Mouse (Mus musculus) CD4-positive, CD25-positive, alpha-beta regulatory T cell, adult 2 months (primary cell): ENCODE measurements around the gene Wdr47.
A peak's percentile ranks its signal among the peaks of the same experiment; 100 is the strongest.
"Not testable (repeated sequence)": the region's sequence is repeated elsewhere in the genome, so short reads cannot be mapped to it uniquely, and the experiment has no call there.

Source experiments
- DNase-seq: peaks from one replicate; pipeline ENCODE4 v3.0.0-alpha.2; 2012; ENCODE audit warnings: low read depth, low spot score

Gene Wdr47

DNA sequence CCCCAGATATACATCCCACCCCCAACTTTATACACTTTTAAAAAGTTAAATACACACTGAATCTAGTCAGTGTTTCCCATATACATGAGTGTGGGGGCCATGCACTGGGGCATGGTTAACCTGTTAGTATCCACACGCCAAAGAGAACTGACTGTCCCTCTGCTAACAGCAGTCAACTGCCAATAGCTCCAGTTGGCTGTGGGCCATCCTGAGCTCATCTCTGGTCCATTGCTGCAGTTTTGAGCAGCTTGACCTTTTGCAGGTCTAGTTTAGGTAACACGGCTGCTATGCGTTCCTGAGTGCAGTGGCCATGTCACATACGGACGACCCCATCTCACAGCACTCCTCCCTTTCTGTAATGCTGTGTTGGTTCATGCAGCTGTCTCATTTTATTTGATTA lies 43.7 kb downstream of the Wdr47 start:
- DNase-seq: no peak

DNA sequence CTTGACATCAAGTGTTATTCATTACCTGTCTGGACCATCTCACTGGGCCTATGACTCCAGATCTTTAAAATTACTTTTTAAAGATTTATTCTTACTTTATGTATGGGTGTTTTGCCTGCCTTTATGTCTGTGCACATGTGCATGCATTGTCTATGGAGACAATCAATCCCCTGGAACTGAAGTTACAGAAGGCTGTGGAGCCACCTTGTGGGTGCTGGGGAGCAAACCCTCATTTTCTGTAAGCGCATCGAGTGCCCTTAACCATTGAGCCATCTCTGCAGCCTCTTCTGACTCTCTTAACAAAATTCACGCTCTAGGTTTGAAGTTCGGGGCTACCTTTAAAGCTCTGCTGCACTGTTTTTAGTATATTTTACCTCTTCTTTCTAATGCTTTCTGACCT lies 48.3 kb downstream of the Wdr47 start:
- peak; percentile 30 for DNase-seq

GRCm38 (mm10) chr3:108640998-108641397 lies 49.9 kb downstream of the Wdr47 start:
- no peak for DNase-seq

DNA sequence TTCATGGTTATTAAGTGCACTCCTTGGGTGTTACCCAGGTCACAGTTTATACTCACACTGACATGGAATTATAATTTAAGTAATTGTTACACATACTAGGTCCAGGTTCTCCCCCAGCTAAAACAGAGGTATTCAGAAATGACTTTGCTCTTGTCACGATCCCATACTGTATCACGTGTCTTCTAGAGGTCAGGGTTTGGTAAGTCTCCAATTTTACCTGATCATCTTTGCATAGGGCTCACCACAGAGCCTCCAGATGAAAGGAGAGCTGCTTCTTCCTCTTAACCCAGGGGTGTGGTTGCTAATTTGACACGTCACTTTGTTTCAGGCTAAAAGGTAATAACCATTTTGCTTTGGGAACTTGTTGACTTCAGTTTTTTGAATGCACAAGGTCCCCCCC lies 53.8 kb downstream of the Wdr47 start:
- DNase-seq: no peak

- DNase-seq: no peak
Measured at GRCm38 (mm10) chr3:108646036-108646435, 55.0 kb downstream of the Wdr47 start.

- not testable (repeated sequence) for DNase-seq
Measured at GRCm38 (mm10) chr3:108647681-108648080, 56.6 kb downstream of the Wdr47 start.

GRCm38 (mm10) chr3:108652866-108653642 lies 62.0 kb downstream of the Wdr47 start:
- peak; percentile 69 for DNase-seq

DNA sequence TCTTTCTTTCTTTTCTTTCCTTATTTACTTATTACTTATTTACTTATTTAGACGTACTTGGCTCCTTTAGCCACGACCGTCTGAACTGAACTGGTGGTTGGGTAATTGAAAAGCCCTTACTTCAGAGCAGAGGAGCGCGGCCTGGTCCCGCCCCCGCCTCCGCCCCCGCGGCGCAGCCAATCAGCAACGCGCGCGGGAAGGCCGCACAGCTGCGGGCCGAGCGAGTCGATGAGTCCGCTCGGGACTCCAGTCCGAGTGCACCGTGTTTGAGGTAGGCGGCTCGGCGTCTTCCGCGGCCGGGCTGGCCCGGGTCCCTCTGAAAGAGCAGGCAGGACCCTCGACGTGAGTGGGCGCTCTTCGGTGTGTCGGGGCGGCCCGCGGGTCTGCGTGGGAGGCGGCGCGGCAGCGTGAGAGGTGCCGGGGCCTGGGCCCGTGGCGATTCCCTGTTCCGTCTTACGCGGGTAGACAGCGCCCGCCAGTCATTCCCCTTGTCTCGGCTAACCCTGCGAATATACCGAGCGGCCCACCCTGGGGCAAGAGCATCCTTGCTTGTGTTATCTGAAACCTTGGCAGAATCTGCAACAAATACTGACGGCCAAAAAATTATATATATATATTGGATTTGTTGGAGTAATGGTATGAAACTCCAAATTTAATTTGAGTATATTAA lies 62.8 kb downstream of the Wdr47 start, which contains the start of gene Clcc1:
Clcc1 (plus strand) TSS at position 204 of the 670 bp plus-strand sequence.
- peak; percentile 97 for DNase-seq

GRCm38 (mm10) chr3:108654566-108654965 lies 63.5 kb downstream of the Wdr47 start:
- DNase-seq: peak; percentile 31

DNA sequence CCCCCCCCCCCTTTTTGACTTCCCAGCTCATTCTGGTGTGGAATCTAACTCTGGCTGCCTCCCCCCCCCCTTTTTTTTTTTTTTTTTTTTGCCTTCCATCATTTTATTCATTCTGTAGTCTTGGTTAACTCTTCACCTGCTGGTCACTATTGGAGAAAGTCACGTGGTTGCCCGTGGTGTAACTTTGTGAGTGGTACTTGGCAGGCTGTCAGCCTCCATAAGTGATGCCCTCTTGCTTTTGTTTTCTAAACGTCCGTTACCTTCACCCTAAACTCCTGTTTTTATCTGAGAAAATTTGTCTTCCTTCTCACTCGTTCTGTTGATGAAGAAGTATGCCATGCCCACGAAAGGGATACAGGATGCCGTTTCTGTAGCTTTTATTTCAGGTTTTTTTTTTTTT lies 64.4 kb downstream of the Wdr47 start:
- peak; percentile 7 for DNase-seq

DNA sequence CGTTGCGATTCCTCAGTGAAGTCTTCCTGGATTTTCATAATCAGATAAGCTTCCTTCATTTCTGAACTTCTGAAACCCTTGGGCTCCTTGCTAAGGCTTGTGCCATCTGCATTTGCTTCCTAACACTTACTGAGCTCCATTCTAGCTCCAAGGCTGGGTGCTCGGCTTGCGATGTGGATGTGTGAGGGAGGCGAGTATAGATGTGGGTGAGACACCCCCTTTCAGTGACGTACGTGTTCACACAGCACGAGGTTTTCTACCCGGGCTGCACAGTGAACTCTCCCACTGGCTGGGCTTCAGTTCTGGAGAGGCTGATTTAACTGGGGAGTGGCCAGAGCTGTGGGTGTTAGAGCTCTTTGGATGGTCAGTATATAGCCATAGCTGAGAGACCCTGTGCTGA lies 67.5 kb downstream of the Wdr47 start:
- DNase-seq: no peak

DNA sequence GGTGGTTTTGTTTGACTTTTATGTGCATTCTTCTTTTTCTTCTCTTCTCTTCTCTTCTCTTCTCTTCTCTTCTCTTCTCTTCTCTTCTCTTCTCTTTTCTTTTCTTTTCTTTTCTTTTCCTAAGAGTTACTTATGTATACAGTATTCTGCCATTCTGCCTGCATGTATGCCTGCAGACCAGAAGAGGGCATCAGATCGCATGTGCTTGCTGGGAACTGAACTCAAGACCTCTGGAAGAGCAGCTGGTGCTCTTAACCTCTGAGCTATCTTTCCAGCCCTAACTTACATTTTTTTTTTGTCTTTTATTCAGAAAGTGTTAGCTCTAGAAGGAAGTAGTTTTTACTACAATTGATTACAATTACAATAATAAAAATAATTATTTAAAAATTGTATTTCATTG lies 69.9 kb downstream of the Wdr47 start:
- peak; percentile 32 for DNase-seq

DNA sequence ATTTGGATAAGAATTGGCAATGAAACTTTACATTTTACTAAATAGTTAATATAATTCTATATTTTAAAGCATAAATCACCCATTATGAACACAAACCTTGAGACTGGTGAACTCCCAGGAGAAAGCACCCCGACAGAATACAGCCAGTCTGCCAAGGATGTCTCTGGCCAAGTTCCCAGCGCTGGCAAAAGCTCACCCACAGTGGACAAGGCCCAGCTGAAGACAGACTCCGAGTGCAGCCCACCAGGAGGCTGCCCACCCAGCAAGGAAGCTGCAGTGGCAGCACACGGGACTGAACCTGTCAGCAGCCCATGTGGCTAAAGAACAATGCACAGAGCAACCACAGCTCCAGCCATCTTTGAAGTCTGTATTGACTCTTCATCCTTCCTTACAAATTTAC lies 85.5 kb downstream of the Wdr47 start:
- DNase-seq: no peak

DNA sequence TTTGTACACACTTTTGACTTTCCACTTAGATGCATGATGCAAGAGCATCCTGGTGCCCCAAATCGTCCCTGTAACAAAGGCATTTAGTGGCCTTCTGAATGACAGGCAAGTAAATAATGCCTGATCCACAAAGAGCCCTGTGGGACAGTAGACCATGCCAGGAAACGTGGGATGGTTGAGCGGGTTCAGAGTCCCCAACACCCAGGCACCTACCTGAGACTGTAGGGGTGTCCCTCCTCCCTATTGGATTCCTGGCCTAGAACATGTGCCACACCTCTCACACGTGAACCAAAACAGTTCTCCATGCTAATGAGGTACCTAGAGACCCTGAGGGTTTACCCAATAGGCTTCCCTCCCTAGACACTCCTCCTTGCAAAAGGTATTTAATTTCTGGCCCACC lies 89.9 kb downstream of the Wdr47 start:
- no peak for DNase-seq

GRCm38 (mm10) chr3:108683597-108683996 lies 92.5 kb downstream of the Wdr47 start:
- not testable (repeated sequence) for DNase-seq

- no peak for DNase-seq
Measured at GRCm38 (mm10) chr3:108685701-108686100, 94.6 kb downstream of the Wdr47 start.

- no peak for DNase-seq
Measured at GRCm38 (mm10) chr3:108689015-108689441, 97.9 kb downstream of the Wdr47 start.

DNA sequence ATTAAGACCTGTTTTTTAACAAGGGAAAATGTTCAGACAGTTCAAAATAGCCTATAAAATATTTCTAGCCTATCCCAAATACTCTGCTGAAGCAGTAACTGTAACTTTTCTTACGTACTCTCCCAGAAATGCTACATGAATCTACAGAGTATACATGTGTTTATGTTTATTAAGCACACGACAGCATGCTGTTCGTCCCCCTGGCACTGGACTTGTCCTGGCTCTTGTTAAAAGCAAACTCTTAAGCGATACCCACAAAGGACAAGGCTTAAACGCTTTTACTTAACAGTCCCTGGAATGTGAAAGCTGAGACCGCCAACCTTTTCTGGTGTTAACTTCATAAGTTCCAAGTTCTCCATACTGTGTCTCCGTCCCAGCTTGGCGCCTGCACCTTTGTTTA lies 98.4 kb downstream of the Wdr47 start:
- no peak for DNase-seq

DNA sequence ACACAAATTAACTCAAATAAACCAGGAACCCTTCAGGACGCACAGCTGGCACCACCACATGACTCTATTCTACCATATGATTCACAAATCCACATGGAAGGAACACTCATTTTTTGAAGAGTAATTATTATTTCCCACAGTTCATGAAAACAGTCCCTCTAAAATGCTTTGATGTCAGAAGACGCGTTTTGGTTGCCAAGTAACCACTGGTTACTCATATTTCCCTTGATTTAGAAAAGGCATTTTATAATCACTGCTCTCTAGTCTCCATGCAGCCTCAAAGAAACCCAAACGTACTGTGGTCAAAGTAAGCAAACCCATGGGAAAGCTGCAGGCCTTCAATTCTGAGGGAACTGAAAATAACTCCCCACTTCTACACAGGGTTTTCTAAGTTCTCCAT lies 98.9 kb downstream of the Wdr47 start:
- no peak for DNase-seq

DNA sequence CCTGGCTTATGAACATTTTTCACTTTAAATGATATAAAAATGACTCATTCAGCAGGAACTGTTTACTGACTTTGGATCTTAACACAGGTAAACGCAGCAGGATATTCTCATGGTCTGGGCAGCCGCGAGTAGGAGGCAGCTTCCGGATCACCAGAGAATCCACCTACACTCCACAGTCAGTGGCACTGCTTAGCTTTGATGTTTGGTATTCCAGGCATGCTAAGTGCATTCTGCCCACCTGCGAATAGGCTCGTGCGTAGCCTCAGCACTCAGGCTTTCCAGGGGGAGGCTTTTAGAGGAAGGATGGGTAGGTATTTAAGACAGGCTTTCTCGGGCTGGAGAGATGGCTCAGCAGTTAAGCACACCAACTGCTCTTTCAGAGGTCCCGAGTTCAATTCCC lies 103.2 kb downstream of the Wdr47 start:
- DNase-seq: no peak
